Mouse (Mus musculus) forebrain, embryonic 15.5 days (tissue): Measurements from ENCODE around the gene Rad9b. TPM values are rescaled to one million over a fixed set of nuclear protein-coding genes. Genes with fewer than 3 reads are reported as not detected.

Source experiments
- polyA plus RNA-seq: library from polyadenylated mRNA; unstranded; fragments of >200 nt; fragmentation: Nextera tagmentation; extraction: Ambion mirVana; gene quantifications from 2 replicates; pipeline ENCODE4 v1.2.1, GENCODE M21; 2015

Gene Rad9b
- polyA plus RNA-seq, 1 experiment from 2014 or later: 17.8 TPM

Other genes with a start within 250 kb of the Rad9b start
- gene Ccdc63, start 213.4 kb downstream of the Rad9b start, polyA plus RNA-seq: not detected in 2 replicates
- 273 and 275 TPM in 2 replicates for gene Ppp1cc, start 196.0 kb downstream of the Rad9b start, polyA plus RNA-seq
- 1.4 and 1.6 TPM in 2 replicates for gene Hvcn1, start 147.4 kb downstream of the Rad9b start, polyA plus RNA-seq
- gene Tctn1, start 89.8 kb downstream of the Rad9b start, polyA plus RNA-seq: 4.2 and 4.5 TPM in 2 replicates
- 8.2 and 8.3 TPM in 2 replicates for gene Pptc7, start 69.9 kb downstream of the Rad9b start, polyA plus RNA-seq
- gene Vps29, start 136 bp upstream of the Rad9b start, polyA plus RNA-seq: 252 and 266 TPM in 2 replicates
- gene Gpn3, start 17.6 kb upstream of the Rad9b start, polyA plus RNA-seq: 47.7 and 52.4 TPM in 2 replicates
- gene Fam216a, start 18.1 kb upstream of the Rad9b start, polyA plus RNA-seq: 133 and 135 TPM in 2 replicates
- 165 and 193 TPM in 2 replicates for gene Arpc3, start 37.6 kb upstream of the Rad9b start, polyA plus RNA-seq
- gene Anapc7, start 67.5 kb upstream of the Rad9b start, polyA plus RNA-seq: 53.3 and 54.2 TPM in 2 replicates
- 38.5 and 39.1 TPM in 2 replicates for gene Atp2a2, start 148.0 kb upstream of the Rad9b start, polyA plus RNA-seq